Mouse (Mus musculus): ENCODE results near the gene 9130409I23Rik.

GRCm38 (mm10) chr1:181016045-181016444, 35.0 kb upstream of the 9130409I23Rik start:
- TF ChIP-seq CTCF (IDR thresholded peaks at IDR 0.05; ENCODE audit: low read depth), result no peak
- no peak for TF ChIP-seq EP300 (IDR thresholded peaks at IDR 0.05; ENCODE audit: low read depth)
